Mouse (Mus musculus) megakaryocyte, embryonic 14.5 days (primary cell): Measurements from ENCODE around the gene Gm44511. TPM values are rescaled to one million over a fixed set of nuclear protein-coding genes. Genes with fewer than 3 reads are reported as not detected.
A peak's percentile ranks its signal among the peaks of the same experiment; 100 is the strongest.

Experiments used
- H3K27me3 ChIP-seq: replicated peaks from 2 replicates; pipeline ENCODE3; 2012; ENCODE audit warnings: inconsistent platforms
- H3K36me3 ChIP-seq: replicated peaks from 2 replicates; pipeline ENCODE3; 2012; ENCODE audit warnings: low read length, inconsistent platforms, mixed read lengths
- H3K4me1 ChIP-seq: 2 replicates; pipeline ENCODE4 v1.6.1; 2012; ENCODE audit warnings: inconsistent platforms
- H3K4me3 ChIP-seq: replicated peaks from 2 replicates; pipeline ENCODE3; 2012; ENCODE audit warnings: moderate library complexity, mild to moderate bottlenecking, inconsistent platforms
- H3K9me3 ChIP-seq: 2 replicates; pipeline ENCODE4 v1.6.1; 2012; ENCODE audit warnings: inconsistent platforms
- FLI1 ChIP-seq: IDR thresholded peaks from 2 replicates; pipeline ENCODE4 v1.6.1; 2012; ENCODE audit warnings: low read length, inconsistent platforms, mixed read lengths
- GATA1 ChIP-seq: IDR thresholded peaks from 3 replicates; pipeline ENCODE4 v1.6.1; 2012; ENCODE audit warnings: mixed read lengths, low read length, inconsistent platforms, borderline replicate concordance
- polyA plus RNA-seq: library from polyadenylated mRNA; stranded (reverse); fragments of >175 nt; gene quantifications from 2 replicates; pipeline ENCODE4 v1.2.3, GENCODE M21; 2012; ENCODE audit warnings: low replicate concordance; ENCODE audit not compliant: insufficient read depth

Gm44511 gene
- polyA plus RNA-seq, result not detected in 2 replicates

- H3K36me3 ChIP-seq, result no peaks in the 10 kb centered on the region
These were observed at the start of gene Gm44511, which contains the start of gene Klrb1b for GRCm38 (mm10) chr6:128826132-128826531. Gene Gm44511 (minus strand): TSS chr6:128826315. Gene Klrb1b (minus strand): TSS chr6:128826331.

DNA sequence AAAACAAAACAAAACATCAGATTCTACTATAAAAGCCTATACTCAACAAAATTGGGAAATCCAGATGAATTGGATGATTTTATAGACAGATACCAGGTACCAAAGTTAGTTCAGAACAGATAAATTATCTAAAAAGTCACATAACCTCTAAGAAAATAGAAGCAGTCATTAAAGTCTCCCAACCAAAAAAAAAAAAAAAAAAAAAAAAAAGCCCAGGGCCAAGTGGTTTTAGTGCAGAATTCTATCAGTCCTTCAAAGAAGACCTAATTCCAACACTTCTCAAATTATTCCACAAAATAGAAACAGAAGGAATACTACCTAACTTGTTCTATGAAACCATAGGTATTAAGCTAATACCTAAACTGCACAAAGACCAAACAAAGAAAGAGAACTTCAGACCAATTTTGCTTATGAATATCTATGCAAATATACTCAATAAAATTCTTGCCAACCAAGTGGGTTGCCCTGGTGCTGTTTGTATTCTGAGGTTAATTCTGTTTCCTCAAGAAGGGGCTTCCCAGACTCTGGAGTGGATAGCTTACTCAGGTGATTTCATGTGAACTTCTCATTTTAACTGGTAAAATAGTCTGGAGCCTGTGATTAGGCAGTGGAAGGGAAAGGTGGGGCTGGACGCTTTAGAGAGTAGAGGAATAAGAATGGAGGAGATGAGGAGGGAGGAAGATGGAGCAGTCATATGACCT lies 45.9 kb upstream of the Gm44511 start:
- Histone ChIP-seq H3K9me3 (no peaks in the 10 kb centered on the region; the same call in 1 of the 2 replicates), H3K36me3 (no peaks in the 10 kb centered on the region), H3K4me1 (no peaks in the 10 kb centered on the region), H3K27me3 (no peaks in the 10 kb centered on the region), H3K4me3 (no peak overlapping the region)
- no peak for TF ChIP-seq GATA1
- no peak for TF ChIP-seq FLI1

More at GRCm38 (mm10) chr6:128826132-128826531, at the start of gene Gm44511, which contains the start of gene Klrb1b:
- H3K4me3 ChIP-seq, result no peak within 1 kb of the TSS
- no peaks in the 10 kb centered on the region for H3K9me3 ChIP-seq
- TF ChIP-seq GATA1 (no peak), FLI1 (no peak)
- H3K4me1 ChIP-seq, result no peaks in the 10 kb centered on the region
- no peaks in the 10 kb centered on the region for H3K27me3 ChIP-seq

DNA sequence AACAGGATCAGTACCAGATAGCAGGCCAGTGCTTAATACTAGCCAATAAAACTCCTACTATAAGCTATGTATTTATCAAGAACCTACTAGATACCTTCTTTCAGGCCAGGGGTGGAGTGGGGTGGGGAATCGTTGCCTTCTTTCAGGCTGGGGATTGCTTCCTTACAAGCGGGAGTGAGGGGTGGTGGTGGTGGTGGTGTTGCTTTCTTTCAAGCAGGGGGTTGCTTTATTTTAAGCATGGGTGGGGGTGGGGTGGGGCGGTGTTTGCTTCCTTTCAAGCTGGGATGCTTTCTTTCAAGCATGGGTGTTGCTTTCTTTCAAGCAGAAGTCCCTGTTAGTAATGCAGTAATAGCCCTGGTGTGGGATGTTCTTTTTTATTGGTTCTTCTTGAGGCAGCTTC lies 42.7 kb upstream of the Gm44511 start:
- no peaks in the 10 kb centered on the region for H3K27me3 ChIP-seq
- H3K4me3 ChIP-seq, result no peak overlapping the region
- no peaks in the 10 kb centered on the region for H3K9me3 ChIP-seq
- H3K36me3 ChIP-seq, result no peaks in the 10 kb centered on the region
- no peaks in the 10 kb centered on the region for H3K4me1 ChIP-seq
- TF ChIP-seq FLI1 (no peak), GATA1 (no peak)

DNA sequence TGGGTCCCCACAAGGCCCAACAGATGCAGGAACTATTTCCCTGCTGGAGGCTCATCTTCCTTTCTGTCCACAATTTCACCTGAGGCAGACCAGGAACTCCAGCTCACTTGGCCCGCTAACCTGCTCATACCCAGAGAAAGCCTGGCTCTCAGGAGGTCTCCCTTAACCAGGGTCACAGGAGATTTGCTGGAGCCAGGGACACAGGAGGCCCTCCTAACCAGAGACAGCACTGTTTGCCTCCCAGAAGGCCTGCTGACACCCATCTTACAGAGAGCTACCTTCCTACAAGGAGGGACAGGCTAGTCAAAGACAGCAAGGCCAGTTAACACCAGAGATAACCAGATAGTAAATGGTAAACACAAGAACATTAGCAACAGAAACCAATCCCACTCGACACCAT lies 31.9 kb upstream of the Gm44511 start:
- no peak overlapping the region for H3K4me3 ChIP-seq
- no peaks in the 10 kb centered on the region for H3K36me3 ChIP-seq
- peaks cover 26% of the 10 kb centered on the region for H3K4me1 ChIP-seq
- no peak for TF ChIP-seq FLI1
- TF ChIP-seq GATA1, result no peak
- H3K9me3 ChIP-seq, result no peaks in the 10 kb centered on the region
- no peaks in the 10 kb centered on the region for H3K27me3 ChIP-seq

DNA sequence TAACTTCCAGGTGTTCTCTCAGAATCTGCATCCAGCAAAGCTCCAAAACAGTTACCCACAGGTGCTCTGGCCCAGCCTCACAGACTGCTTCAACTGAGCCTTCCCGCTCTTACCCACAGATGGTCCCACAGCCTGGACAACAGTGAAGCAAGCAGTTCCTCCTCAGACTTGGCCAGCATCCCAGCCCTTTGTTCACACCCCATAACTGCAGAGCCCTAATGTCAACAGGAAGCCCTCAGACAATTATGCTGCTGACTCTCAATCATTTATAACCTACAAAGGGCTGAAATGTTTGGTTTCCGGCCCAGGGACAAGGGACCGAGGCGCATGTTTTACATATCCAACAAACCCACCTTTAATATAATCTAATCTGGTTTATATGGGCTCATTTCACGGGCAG lies 30.1 kb upstream of the Gm44511 start:
- Histone ChIP-seq H3K9me3 (no peaks in the 10 kb centered on the region), H3K4me1 (peaks cover 40% of the 10 kb centered on the region), H3K36me3 (no peaks in the 10 kb centered on the region), H3K27me3 (no peaks in the 10 kb centered on the region), H3K4me3 (no peak overlapping the region)
- no peak for TF ChIP-seq FLI1
- TF ChIP-seq GATA1, result no peak

GRCm38 (mm10) chr6:128855477-128855876 lies 29.4 kb upstream of the Gm44511 start:
- no peaks in the 10 kb centered on the region for H3K9me3 ChIP-seq
- TF ChIP-seq FLI1 (no peak), GATA1 (no peak)
- no peaks in the 10 kb centered on the region for H3K36me3 ChIP-seq
- H3K27me3 ChIP-seq, result no peaks in the 10 kb centered on the region
- peak overlapping the region; percentile 56 for H3K4me3 ChIP-seq
- H3K4me1 ChIP-seq, result peaks cover 40% of the 10 kb centered on the region

GRCm38 (mm10) chr6:128854895-128855294 lies 28.8 kb upstream of the Gm44511 start:
- Histone ChIP-seq H3K4me1 (peaks cover 43% of the 10 kb centered on the region), H3K27me3 (no peaks in the 10 kb centered on the region), H3K9me3 (no peaks in the 10 kb centered on the region), H3K4me3 (no peak overlapping the region), H3K36me3 (no peaks in the 10 kb centered on the region)
- TF ChIP-seq GATA1 (no peak), FLI1 (no peak)

DNA sequence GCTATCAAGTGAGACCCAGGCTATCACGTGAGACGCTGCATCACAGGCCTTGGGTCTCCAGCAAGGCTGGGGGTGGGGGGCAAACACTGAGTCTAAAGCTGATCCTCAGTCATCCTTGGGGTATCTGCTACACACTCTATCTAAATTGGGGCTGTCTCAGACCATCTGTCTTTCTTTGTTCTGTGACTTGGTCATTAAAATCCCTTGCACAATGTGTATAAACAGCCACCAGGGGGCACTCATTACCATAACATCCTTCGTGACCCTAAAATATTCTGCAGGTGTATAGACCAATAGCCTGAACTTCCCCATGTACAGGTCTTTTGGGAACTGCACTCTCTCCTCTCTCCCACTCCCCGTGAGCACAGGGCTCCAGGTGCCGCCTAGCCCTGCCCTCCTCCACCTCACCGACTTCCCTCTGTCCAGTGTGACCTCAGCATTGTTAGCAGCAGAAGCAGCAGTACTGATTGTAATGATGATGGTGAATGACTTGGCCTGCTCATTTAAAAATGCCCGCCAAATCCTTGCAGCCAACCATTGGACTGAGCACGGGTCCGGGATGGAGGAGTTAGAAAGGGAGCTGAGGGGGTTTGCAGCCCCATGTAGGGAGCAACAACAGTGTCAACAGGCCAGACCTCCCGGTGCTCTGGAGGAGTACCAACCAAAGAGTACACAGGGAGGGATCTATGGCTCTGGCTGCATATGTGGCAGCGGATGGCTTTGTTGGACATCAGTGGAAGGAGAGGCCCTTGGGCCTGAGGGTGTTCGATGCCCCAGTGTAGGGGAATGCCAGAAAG lies 28.1 kb upstream of the Gm44511 start:
- no peak for TF ChIP-seq GATA1
- no peak for TF ChIP-seq FLI1
- peak overlapping the region; percentile 84 for H3K4me3 ChIP-seq
- no peaks in the 10 kb centered on the region for H3K9me3 ChIP-seq
- no peaks in the 10 kb centered on the region for H3K27me3 ChIP-seq
- peaks cover 47% of the 10 kb centered on the region for H3K4me1 ChIP-seq
- H3K36me3 ChIP-seq, result no peaks in the 10 kb centered on the region

DNA sequence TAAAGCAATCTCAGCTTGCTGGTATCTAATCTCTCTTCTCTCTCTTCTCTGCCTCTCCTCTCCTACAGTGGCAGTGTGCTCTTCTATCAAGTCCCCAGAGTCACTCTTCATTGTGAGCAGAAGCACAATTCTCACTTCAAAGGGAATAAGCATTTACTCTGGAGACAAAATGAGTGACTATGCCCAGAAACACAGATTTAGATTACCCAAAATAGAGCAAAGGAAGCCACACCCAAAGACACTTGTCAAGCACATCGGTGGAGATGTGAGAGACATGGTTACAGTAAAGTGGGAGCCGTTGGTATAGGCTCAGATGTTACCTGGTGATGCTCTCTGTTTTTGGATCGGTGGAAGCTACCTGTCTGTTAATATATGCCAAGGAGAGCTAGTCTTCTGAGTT lies 26.7 kb upstream of the Gm44511 start:
- no peak overlapping the region for H3K4me3 ChIP-seq
- no peaks in the 10 kb centered on the region for H3K9me3 ChIP-seq
- peaks cover 49% of the 10 kb centered on the region for H3K4me1 ChIP-seq
- no peak for TF ChIP-seq FLI1
- TF ChIP-seq GATA1, result no peak
- H3K36me3 ChIP-seq, result no peaks in the 10 kb centered on the region
- H3K27me3 ChIP-seq, result no peaks in the 10 kb centered on the region

DNA sequence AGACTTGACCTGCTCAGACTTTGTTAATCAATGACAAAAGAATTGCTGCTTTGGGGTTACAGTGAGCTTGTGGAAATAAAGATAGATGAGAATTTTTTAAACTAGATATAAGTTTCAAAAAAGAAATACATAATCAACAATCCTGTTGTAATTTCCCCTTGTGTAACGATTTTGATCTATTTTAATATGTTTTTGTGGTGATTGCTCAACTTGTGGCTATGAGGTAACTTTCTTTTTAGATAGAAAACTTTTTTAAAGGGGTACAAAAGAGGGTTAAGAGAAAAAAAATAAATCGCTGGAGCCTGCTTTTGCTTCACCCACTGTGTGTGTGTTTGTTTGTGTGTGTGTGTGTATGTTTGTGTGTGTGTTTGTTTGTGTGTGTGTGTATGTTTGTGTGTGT lies 25.0 kb upstream of the Gm44511 start:
- TF ChIP-seq FLI1 (no peak), GATA1 (no peak)
- no peak overlapping the region for H3K4me3 ChIP-seq
- peaks cover 59% of the 10 kb centered on the region for H3K4me1 ChIP-seq
- peaks cover 4% of the 10 kb centered on the region for H3K36me3 ChIP-seq
- no peaks in the 10 kb centered on the region for H3K9me3 ChIP-seq
- H3K27me3 ChIP-seq, result no peaks in the 10 kb centered on the region
